Mouse (Mus musculus) G1E (cell line): Measurements from ENCODE around the gene B4galnt1. TPM values are rescaled to one million over a fixed set of nuclear protein-coding genes. Genes with fewer than 3 reads are reported as not detected.

Experiments used
- ATAC-seq: 2 replicates; pipeline ENCODE4 v1.8.0; 2016; ENCODE audit warnings: mild to moderate bottlenecking; ENCODE audit not compliant: insufficient number of reproducible peaks, poor library complexity, low FRiP score, severe bottlenecking; ENCODE audit errors: extremely low read depth
- DNase-seq: peaks from one replicate; pipeline ENCODE4 v3.0.0; 2012; ENCODE audit warnings: low spot score
- H3K27me3 ChIP-seq: 2 replicates; pipeline ENCODE4 v1.6.1; 2012; ENCODE audit warnings: mild to moderate bottlenecking, low read length, inconsistent platforms; ENCODE audit not compliant: insufficient read depth
- H3K36me3 ChIP-seq: replicated peaks from 2 replicates; pipeline ENCODE3; 2012; ENCODE audit warnings: mild to moderate bottlenecking, inconsistent platforms
- H3K4me1 ChIP-seq: 2 replicates; pipeline ENCODE4 v1.6.1; 2012; ENCODE audit warnings: low read depth, low read length, inconsistent platforms, mixed read lengths; ENCODE audit not compliant: insufficient read depth
- H3K4me3 ChIP-seq: 2 replicates; pipeline ENCODE4 v1.5.1; 2012; ENCODE audit warnings: low read depth, mild to moderate bottlenecking, inconsistent platforms, low read length, moderate library complexity, mixed read lengths
- H3K9me3 ChIP-seq: replicated peaks from 2 replicates; pipeline ENCODE4 v1.6.1; 2012; ENCODE audit warnings: inconsistent platforms
- CTCF ChIP-seq: IDR thresholded peaks from 2 replicates; pipeline ENCODE4 v1.5.1; 2012; ENCODE audit warnings: low read depth, low read length, inconsistent platforms, mixed read lengths
- GATA1 ChIP-seq: IDR thresholded peaks from 2 replicates; pipeline ENCODE4 v1.6.1; 2012; ENCODE audit warnings: borderline replicate concordance, low read length, inconsistent platforms, mixed read lengths
- GATA2 ChIP-seq: IDR thresholded peaks from 2 replicates; pipeline ENCODE4 v1.6.1; 2012; ENCODE audit warnings: low read depth, low read length, inconsistent platforms, borderline replicate concordance
- POLR2AphosphoS5 ChIP-seq: IDR thresholded peaks from 2 replicates; pipeline ENCODE4 v1.6.1; 2012; ENCODE audit warnings: low read depth, low read length, inconsistent platforms; ENCODE audit not compliant: insufficient replicate concordance
- TAL1 ChIP-seq: conservative IDR thresholded peaks from 2 replicates; pipeline ENCODE4 v1.6.1; 2012; ENCODE audit warnings: low read depth, low read length, inconsistent platforms, mixed read lengths
- polyA plus RNA-seq: library from polyadenylated mRNA; stranded (reverse); fragments of >175 nt; gene quantifications from 2 replicates; pipeline ENCODE4 v1.2.3, GENCODE M21; 2012
- total RNA-seq, 2 experiments: library from RNA; stranded (forward) in 1 of 2; stranded (reverse) in 1 of 2; fragments of 200-1000 nt in 1 of 2; fragments of >200 nt in 1 of 2; fragmentation: Nextera tagmentation in 1 of 2; gene quantifications; 2 replicates each; pipeline ENCODE4 v1.2.3; 2014 to 2017

The B4galnt1 gene
- total and polyA plus RNA-seq, 3 experiments = 65.0 to 318 (median 173) TPM

DNA sequence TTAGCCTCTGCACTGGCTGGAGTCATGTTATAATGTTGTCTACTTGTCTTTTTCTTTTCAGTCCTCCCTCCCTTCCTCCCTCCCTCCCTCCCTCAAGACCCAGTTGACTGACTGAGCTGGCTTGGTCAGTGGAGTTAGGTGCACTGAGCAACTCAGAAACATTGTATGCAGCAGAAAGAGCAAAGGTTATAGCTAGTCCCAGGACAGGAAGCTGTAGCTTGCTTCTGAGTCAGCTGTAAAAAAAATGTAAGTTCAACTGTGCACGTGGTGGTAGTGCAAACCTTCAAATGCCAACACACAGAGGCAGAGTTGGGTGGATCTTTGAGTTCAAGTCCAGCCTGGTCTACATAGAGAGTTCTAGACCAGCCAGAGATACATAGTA, 49.4 kb downstream of the B4galnt1 start:
- TF ChIP-seq GATA1 (no peak), TAL1 (no peak), CTCF (no peak), POLR2AphosphoS5 (no peak), GATA2 (no peak)
- peaks cover 47% of the 10 kb centered on the region for H3K4me1 ChIP-seq
- no peaks in the 10 kb centered on the region for H3K9me3 ChIP-seq
- H3K36me3 ChIP-seq = peaks cover 12% of the 10 kb centered on the region
- ATAC-seq = no peak
- H3K27me3 ChIP-seq = no peaks in the 10 kb centered on the region
- H3K4me3 ChIP-seq = no peak overlapping the region
- DNase-seq = no peak

DNA sequence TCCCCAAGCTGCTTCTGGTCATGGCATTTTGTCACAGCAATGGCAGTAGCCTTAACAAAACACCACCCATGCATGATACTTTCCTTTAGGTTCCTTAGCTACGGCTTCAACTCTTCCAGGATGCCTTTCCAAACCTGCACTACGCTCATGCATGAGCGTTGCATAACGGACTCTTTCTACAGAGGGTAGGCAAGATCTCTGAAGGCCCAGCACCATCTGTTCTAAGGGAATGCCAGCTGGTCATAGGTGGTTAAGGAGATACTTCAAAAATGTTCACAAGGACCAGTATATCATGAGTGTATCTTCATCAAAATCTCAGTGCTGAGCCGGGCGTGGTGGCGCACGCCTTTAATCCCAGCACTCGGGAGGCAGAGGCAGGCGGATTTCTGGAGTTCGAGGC, 51.4 kb downstream of the B4galnt1 start:
- Histone ChIP-seq H3K9me3 (0 out of 2 replicates have a peak, but pooled peaks cover 2% of the 10 kb centered on the region), H3K36me3 (no peaks in the 10 kb centered on the region)
- TF ChIP-seq GATA2 (no peak), CTCF (no peak), TAL1 (no peak), GATA1 (no peak), POLR2AphosphoS5 (no peak)

DNA sequence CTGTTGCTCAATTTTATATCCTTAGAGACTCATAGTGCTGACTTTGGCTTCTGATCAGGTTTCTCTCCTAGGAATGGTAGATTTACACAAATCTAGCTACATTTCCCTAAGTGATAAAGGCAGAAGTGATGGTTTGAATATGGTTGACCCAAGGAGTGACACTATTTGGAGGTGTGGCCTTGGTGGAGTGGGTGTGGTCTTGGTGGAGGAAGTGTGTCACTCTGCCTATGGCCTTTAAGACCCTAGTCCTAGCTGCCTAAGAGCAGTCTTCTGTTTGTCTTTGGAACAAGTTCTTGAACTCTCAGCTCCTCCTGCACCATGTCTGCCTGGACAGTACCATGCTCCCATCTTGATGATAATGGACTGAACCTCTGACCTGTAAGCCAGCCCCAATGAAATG, 52.2 kb downstream of the B4galnt1 start:
- no peaks in the 10 kb centered on the region for H3K36me3 ChIP-seq
- peaks cover 29% of the 10 kb centered on the region for H3K4me1 ChIP-seq
- no peak for TF ChIP-seq CTCF
- no peak for TF ChIP-seq TAL1
- no peak for TF ChIP-seq GATA2
- no peak for TF ChIP-seq POLR2AphosphoS5
- no peak for TF ChIP-seq GATA1
- no peak overlapping the region for H3K4me3 ChIP-seq
- H3K9me3 ChIP-seq = 0 out of 2 replicates have a peak, but pooled peaks cover 2% of the 10 kb centered on the region
- H3K27me3 ChIP-seq = no peaks in the 10 kb centered on the region
- ATAC-seq (no peak), DNase-seq (no peak)

More for the DNA sequence above, 51.4 kb downstream of the B4galnt1 start:
- Histone ChIP-seq H3K4me1 (peaks cover 33% of the 10 kb centered on the region), H3K4me3 (no peak overlapping the region), H3K27me3 (no peaks in the 10 kb centered on the region)
- DNase-seq (no peak), ATAC-seq (no peak)

DNA sequence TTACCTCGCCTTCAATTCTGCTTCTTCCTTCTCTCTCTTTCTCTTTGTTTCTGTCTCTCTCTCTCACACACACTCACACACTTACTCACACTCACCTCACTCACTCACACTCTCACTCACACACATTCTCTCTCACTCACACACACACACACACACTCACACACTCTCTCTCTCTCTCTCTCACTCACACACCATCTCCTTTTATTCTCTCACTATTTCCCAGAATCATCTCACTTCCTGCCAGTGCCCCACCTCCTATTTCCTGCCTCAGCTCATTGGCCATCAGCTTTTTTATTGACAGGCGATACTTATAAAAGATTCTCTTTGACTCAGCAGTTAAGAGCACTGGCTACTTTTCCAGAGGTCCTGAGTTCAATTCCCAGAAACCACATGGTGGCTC, 53.3 kb downstream of the B4galnt1 start:
- no peaks in the 10 kb centered on the region for H3K27me3 ChIP-seq
- DNase-seq (no peak), ATAC-seq (no peak)
- peaks cover 29% of the 10 kb centered on the region for H3K4me1 ChIP-seq
- H3K36me3 ChIP-seq = no peaks in the 10 kb centered on the region
- H3K4me3 ChIP-seq = no peak overlapping the region
- 0 out of 2 replicates have a peak, but pooled peaks cover 2% of the 10 kb centered on the region for H3K9me3 ChIP-seq
- no peak for TF ChIP-seq GATA2
- no peak for TF ChIP-seq GATA1

Other genes starting within 250 kb of the B4galnt1 start
Only the 20 nearest of the 24 such genes appear.
- not detected in 2 replicates for gene Avil, start 164.5 kb upstream of the B4galnt1 start, total RNA-seq (2014; fragmentation: Nextera tagmentation)
- 0.05 TPM in 1 of 2 replicates, not detected in the other for gene Avil, start 164.5 kb upstream of the B4galnt1 start, total RNA-seq (2017)
- gene Avil, start 164.5 kb upstream of the B4galnt1 start, polyA plus RNA-seq = 0.02 TPM in 1 of 2 replicates, not detected in the other
- 44.5 and 59.6 TPM in 2 replicates for gene Tsfm, start 134.4 kb upstream of the B4galnt1 start, total RNA-seq (2014; fragmentation: Nextera tagmentation)
- 53.2 and 54.5 TPM in 2 replicates for gene Tsfm, start 134.4 kb upstream of the B4galnt1 start, total RNA-seq (2017)
- 58.9 and 66.0 TPM in 2 replicates for gene Tsfm, start 134.4 kb upstream of the B4galnt1 start, polyA plus RNA-seq
- 36.0 and 49.6 TPM in 2 replicates for gene Mettl1, start 123.8 kb upstream of the B4galnt1 start, total RNA-seq (2014; fragmentation: Nextera tagmentation)
- 11.2 and 11.3 TPM in 2 replicates for gene Mettl1, start 123.8 kb upstream of the B4galnt1 start, total RNA-seq (2017)
- gene Mettl1, start 123.8 kb upstream of the B4galnt1 start, polyA plus RNA-seq = 21.9 and 33.4 TPM in 2 replicates
- gene Eef1akmt3, start 123.7 kb upstream of the B4galnt1 start, total RNA-seq (2014; fragmentation: Nextera tagmentation) = 0.68 and 0.97 TPM in 2 replicates
- 0.11 and 0.17 TPM in 2 replicates for gene Eef1akmt3, start 123.7 kb upstream of the B4galnt1 start, total RNA-seq (2017)
- 0.09 and 0.17 TPM in 2 replicates for gene Eef1akmt3, start 123.7 kb upstream of the B4galnt1 start, polyA plus RNA-seq
- gene Cyp27b1, start 117.0 kb upstream of the B4galnt1 start, total RNA-seq (2014; fragmentation: Nextera tagmentation) = 2.1 and 4.9 TPM in 2 replicates
- 0.33 TPM in 1 of 2 replicates, not detected in the other for gene Cyp27b1, start 117.0 kb upstream of the B4galnt1 start, total RNA-seq (2017)
- gene Cyp27b1, start 117.0 kb upstream of the B4galnt1 start, polyA plus RNA-seq = 0.17 TPM in 2 replicates
- gene March9, start 105.0 kb upstream of the B4galnt1 start, total RNA-seq (2014; fragmentation: Nextera tagmentation) = 0.68 and 1.1 TPM in 2 replicates
- 1.2 and 1.3 TPM in 2 replicates for gene March9, start 105.0 kb upstream of the B4galnt1 start, total RNA-seq (2017)
- 0.63 and 0.88 TPM in 2 replicates for gene March9, start 105.0 kb upstream of the B4galnt1 start, polyA plus RNA-seq
- 532 and 608 TPM in 2 replicates for gene Cdk4, start 101.7 kb upstream of the B4galnt1 start, total RNA-seq (2014; fragmentation: Nextera tagmentation)
- 648 and 675 TPM in 2 replicates for gene Cdk4, start 101.7 kb upstream of the B4galnt1 start, total RNA-seq (2017)
- gene Cdk4, start 101.7 kb upstream of the B4galnt1 start, polyA plus RNA-seq = 1,726 and 1,826 TPM in 2 replicates
- gene Tspan31, start 95.0 kb upstream of the B4galnt1 start, total RNA-seq (2014; fragmentation: Nextera tagmentation) = 163 and 186 TPM in 2 replicates
- 73.6 and 83.9 TPM in 2 replicates for gene Tspan31, start 95.0 kb upstream of the B4galnt1 start, total RNA-seq (2017)
- gene Tspan31, start 95.0 kb upstream of the B4galnt1 start, polyA plus RNA-seq = 30.3 and 41.8 TPM in 2 replicates
- 0.15 and 1.3 TPM in 2 replicates for gene Agap2, start 89.9 kb upstream of the B4galnt1 start, total RNA-seq (2014; fragmentation: Nextera tagmentation)
- under 0.01 and 1.1 TPM in 2 replicates for gene Agap2, start 89.9 kb upstream of the B4galnt1 start, total RNA-seq (2017)
- 0.07 and 0.26 TPM in 2 replicates for gene Agap2, start 89.9 kb upstream of the B4galnt1 start, polyA plus RNA-seq
- 47.9 and 55.4 TPM in 2 replicates for gene Os9, start 44.1 kb upstream of the B4galnt1 start, total RNA-seq (2014; fragmentation: Nextera tagmentation)
- 95.7 and 99.7 TPM in 2 replicates for gene Os9, start 44.1 kb upstream of the B4galnt1 start, total RNA-seq (2017)
- gene Os9, start 44.1 kb upstream of the B4galnt1 start, polyA plus RNA-seq = 110 and 126 TPM in 2 replicates
- 8.4 and 10.1 TPM in 2 replicates for gene Slc26a10, start 15.4 kb downstream of the B4galnt1 start, total RNA-seq (2014; fragmentation: Nextera tagmentation)
- gene Slc26a10, start 15.4 kb downstream of the B4galnt1 start, total RNA-seq (2017) = 0.58 and 0.98 TPM in 2 replicates
- gene Slc26a10, start 15.4 kb downstream of the B4galnt1 start, polyA plus RNA-seq = 0.68 and 0.94 TPM in 2 replicates
- 49.0 and 70.1 TPM in 2 replicates for gene Arhgef25, start 24.9 kb downstream of the B4galnt1 start, total RNA-seq (2014; fragmentation: Nextera tagmentation)
- gene Arhgef25, start 24.9 kb downstream of the B4galnt1 start, total RNA-seq (2017) = 43.0 and 51.4 TPM in 2 replicates
- 98.4 and 120 TPM in 2 replicates for gene Arhgef25, start 24.9 kb downstream of the B4galnt1 start, polyA plus RNA-seq
- 318 and 360 TPM in 2 replicates for gene Dtx3, start 30.5 kb downstream of the B4galnt1 start, total RNA-seq (2014; fragmentation: Nextera tagmentation)
- gene Dtx3, start 30.5 kb downstream of the B4galnt1 start, total RNA-seq (2017) = 95.8 and 125 TPM in 2 replicates
- gene Dtx3, start 30.5 kb downstream of the B4galnt1 start, polyA plus RNA-seq = 213 and 260 TPM in 2 replicates
- gene Pip4k2c, start 46.4 kb downstream of the B4galnt1 start, total RNA-seq (2014; fragmentation: Nextera tagmentation) = 136 and 141 TPM in 2 replicates
- gene Pip4k2c, start 46.4 kb downstream of the B4galnt1 start, total RNA-seq (2017) = 126 and 133 TPM in 2 replicates
- 130 and 151 TPM in 2 replicates for gene Pip4k2c, start 46.4 kb downstream of the B4galnt1 start, polyA plus RNA-seq
- 0.10 TPM in 1 of 2 replicates, not detected in the other for gene Kif5a, start 98.1 kb downstream of the B4galnt1 start, total RNA-seq (2014; fragmentation: Nextera tagmentation)
- 0.11 and 0.17 TPM in 2 replicates for gene Kif5a, start 98.1 kb downstream of the B4galnt1 start, total RNA-seq (2017)
- gene Kif5a, start 98.1 kb downstream of the B4galnt1 start, polyA plus RNA-seq = 0.04 and 0.22 TPM in 2 replicates
- 135 TPM in 2 replicates for gene Dctn2, start 101.1 kb downstream of the B4galnt1 start, total RNA-seq (2014; fragmentation: Nextera tagmentation)
- 139 and 154 TPM in 2 replicates for gene Dctn2, start 101.1 kb downstream of the B4galnt1 start, total RNA-seq (2017)
- gene Dctn2, start 101.1 kb downstream of the B4galnt1 start, polyA plus RNA-seq = 161 and 175 TPM in 2 replicates
- gene Mbd6, start 123.8 kb downstream of the B4galnt1 start, total RNA-seq (2014; fragmentation: Nextera tagmentation) = 107 and 121 TPM in 2 replicates
- gene Mbd6, start 123.8 kb downstream of the B4galnt1 start, total RNA-seq (2017) = 4.1 and 6.6 TPM in 2 replicates
- 239 and 302 TPM in 2 replicates for gene Mbd6, start 123.8 kb downstream of the B4galnt1 start, polyA plus RNA-seq
- gene Mars, start 146.6 kb downstream of the B4galnt1 start, total RNA-seq (2014; fragmentation: Nextera tagmentation) = 97.3 and 102 TPM in 2 replicates
- gene Mars, start 146.6 kb downstream of the B4galnt1 start, total RNA-seq (2017) = 109 and 144 TPM in 2 replicates
- 104 and 108 TPM in 2 replicates for gene Mars, start 146.6 kb downstream of the B4galnt1 start, polyA plus RNA-seq
- gene Arhgap9, start 156.7 kb downstream of the B4galnt1 start, total RNA-seq (2014; fragmentation: Nextera tagmentation) = 43.3 and 43.7 TPM in 2 replicates
- gene Arhgap9, start 156.7 kb downstream of the B4galnt1 start, total RNA-seq (2017) = 89.2 and 100 TPM in 2 replicates
- 54.8 and 59.5 TPM in 2 replicates for gene Arhgap9, start 156.7 kb downstream of the B4galnt1 start, polyA plus RNA-seq
- 0.23 and 0.24 TPM in 2 replicates for gene Gli1, start 176.7 kb downstream of the B4galnt1 start, total RNA-seq (2014; fragmentation: Nextera tagmentation)
- gene Gli1, start 176.7 kb downstream of the B4galnt1 start, total RNA-seq (2017) = 0.11 TPM in 1 of 2 replicates, not detected in the other
- 0.15 and 0.18 TPM in 2 replicates for gene Gli1, start 176.7 kb downstream of the B4galnt1 start, polyA plus RNA-seq